Mouse (Mus musculus): ENCODE measurements around the gene Tshz2. TPM values are rescaled to one million over a fixed set of nuclear protein-coding genes. Genes with fewer than 3 reads are reported as not detected.
A peak's percentile ranks its signal among the peaks of the same experiment; 100 is the strongest.

The Tshz2 gene
- polyA plus RNA-seq, 1 experiment from 2014 or later, result 0.88 TPM

- H3K36me3 ChIP-seq (replicated peaks), result no peaks in the 10 kb centered on the region
- 86% methylated on average over 4 of the region's 4 CpGs for WGBS
Measured at GRCm38 (mm10) chr2:169636414-169636813, 3.6 kb downstream of the Tshz2 start.

GRCm38 (mm10) chr2:169641547-169641946, 8.7 kb downstream of the Tshz2 start:
- H3K9me3 ChIP-seq, result no peaks in the 10 kb centered on the region
- no peak overlapping the region for H3K4me3 ChIP-seq
- no peaks in the 10 kb centered on the region for H3K4me1 ChIP-seq
- H3K27ac ChIP-seq, result no peak overlapping the region
- H3K36me3 ChIP-seq (replicated peaks), result no peaks in the 10 kb centered on the region
- 85% methylated on average over 14 of the region's 14 CpGs for WGBS
- no peaks in the 10 kb centered on the region for H3K27me3 ChIP-seq (ENCODE audit: poor library complexity, severe bottlenecking)
- no peak for DNase-seq (ENCODE audit: extremely low spot score, low spot score)

More at GRCm38 (mm10) chr2:169636414-169636813, 3.6 kb downstream of the Tshz2 start:
- Histone ChIP-seq H3K4me1 (peaks cover 27% of the 10 kb centered on the region), H3K27me3 (ENCODE audit: poor library complexity, severe bottlenecking) (peaks cover 17% of the 10 kb centered on the region), H3K4me3 (no peak overlapping the region), H3K9me3 (no peaks in the 10 kb centered on the region), H3K27ac (no peak overlapping the region)
- no peak for DNase-seq (ENCODE audit: extremely low spot score, low spot score)

DNA sequence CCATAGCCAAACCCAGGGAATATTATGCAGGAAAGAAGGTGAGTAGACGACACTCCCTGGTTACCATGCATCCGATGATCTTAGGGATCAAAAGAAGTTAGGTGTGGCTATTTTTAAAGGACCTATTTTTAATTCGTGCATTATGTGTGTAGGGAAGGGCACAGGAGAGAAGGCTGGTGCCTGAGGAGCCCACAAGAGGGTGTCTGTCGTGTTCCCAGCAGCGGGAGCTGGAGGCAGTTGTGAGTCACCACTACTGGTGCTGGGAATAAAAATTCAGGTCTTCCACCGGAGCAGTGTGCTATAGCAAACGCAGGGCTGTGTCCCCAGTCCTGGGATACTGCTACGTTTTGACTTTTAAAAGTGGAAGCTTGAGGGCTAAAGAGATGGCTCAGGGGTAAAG, 9.6 kb downstream of the Tshz2 start:
- no peak for DNase-seq (ENCODE audit: extremely low spot score, low spot score)
- Histone ChIP-seq H3K27me3 (ENCODE audit: poor library complexity, severe bottlenecking) (no peaks in the 10 kb centered on the region), H3K4me3 (no peak overlapping the region), H3K36me3 (replicated peaks) (no peaks in the 10 kb centered on the region), H3K4me1 (no peaks in the 10 kb centered on the region), H3K27ac (no peak overlapping the region), H3K9me3 (no peaks in the 10 kb centered on the region)
- 87% methylated on average over 8 of the region's 8 CpGs for WGBS

DNA sequence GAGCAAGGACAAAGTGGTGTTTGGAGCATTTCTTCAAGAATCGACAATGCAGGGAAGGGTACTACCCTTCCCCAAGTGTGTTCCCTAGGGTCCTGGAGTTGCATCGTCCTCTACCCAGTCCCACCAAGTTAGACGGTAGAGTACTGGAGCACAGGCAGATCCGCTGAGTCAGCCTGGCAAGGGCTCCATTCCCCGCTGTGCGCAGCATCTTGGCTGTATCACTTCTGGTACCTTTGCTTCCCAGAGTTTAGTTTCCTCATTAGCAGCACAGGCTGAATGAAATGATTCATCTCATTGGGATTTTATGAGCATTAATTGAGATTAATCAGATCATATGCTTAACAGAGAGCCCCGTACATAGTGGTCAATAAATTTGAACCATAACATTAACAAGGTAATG, 14.3 kb downstream of the Tshz2 start:
- Histone ChIP-seq H3K27me3 (ENCODE audit: poor library complexity, severe bottlenecking) (no peaks in the 10 kb centered on the region), H3K9me3 (no peaks in the 10 kb centered on the region), H3K4me3 (no peak overlapping the region), H3K4me1 (peaks cover 3% of the 10 kb centered on the region; the same call in 1 of the 2 replicates), H3K36me3 (replicated peaks) (no peaks in the 10 kb centered on the region), H3K27ac (no peak overlapping the region)
- DNase-seq (ENCODE audit: extremely low spot score, low spot score), result no peak
- 91% methylated on average over 7 of the region's 7 CpGs for WGBS

DNA sequence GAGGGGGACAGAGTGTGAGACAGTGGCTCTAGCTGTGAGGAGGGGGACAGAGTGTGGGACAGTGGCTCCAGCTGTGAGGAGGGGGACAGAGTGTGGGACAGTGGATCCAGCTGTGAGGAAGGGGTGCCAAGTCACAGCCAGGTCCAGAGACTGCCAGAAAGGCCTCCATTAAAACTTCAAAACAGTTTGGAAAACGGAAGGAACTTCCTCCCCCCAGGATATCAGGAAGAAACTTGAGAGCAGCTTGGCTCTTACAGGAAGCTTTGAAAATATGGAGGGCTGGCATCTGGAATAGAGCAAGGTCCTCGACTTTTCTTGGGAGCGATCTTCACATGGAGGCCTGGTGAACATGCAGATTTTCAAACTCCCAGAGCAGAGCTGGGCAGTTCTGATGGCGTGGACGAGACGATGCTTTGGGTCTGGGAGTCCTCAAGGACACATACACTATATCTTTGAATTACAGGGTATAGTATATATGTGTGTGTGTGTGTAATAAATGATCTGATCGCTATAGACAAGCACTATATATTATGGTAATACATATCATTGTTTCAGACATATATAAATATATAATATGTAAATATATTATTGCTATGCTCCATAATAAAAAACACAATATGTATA, 16.6 kb downstream of the Tshz2 start:
- 0 out of 2 replicates have a peak overlapping the region, but pooled peaks have one; percentile 30 for H3K27ac ChIP-seq
- H3K27me3 ChIP-seq (ENCODE audit: poor library complexity, severe bottlenecking), result no peaks in the 10 kb centered on the region
- H3K4me1 ChIP-seq, result peaks cover 3% of the 10 kb centered on the region; the same call in 1 of the 2 replicates
- no peak overlapping the region for H3K4me3 ChIP-seq
- 82% methylated on average over 7 of the region's 7 CpGs for WGBS
- DNase-seq (ENCODE audit: extremely low spot score, low spot score), result no peak
- no peaks in the 10 kb centered on the region for H3K9me3 ChIP-seq
- H3K36me3 ChIP-seq (replicated peaks), result no peaks in the 10 kb centered on the region

DNA sequence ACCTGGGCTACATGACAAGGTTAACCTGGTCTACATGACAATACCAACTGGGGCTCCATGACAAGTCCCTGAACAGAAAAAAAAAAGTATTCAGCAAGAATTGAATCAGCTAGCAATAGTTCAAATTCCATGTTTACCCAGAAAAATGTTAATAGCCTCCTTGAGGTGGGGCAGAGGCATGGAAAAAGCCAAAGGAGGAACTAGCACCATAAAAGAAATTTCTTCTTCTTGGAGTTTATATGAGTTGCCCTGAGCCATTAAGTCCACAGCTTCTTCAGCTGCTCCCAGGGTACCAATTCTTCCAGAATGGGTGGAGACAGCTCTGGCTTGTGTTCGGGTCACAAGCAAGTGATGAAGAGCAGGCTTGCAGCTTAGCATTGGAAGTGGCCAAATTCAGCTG, 20.5 kb downstream of the Tshz2 start:
- no peak for DNase-seq (ENCODE audit: extremely low spot score, low spot score)
- WGBS, result 95% methylated on average over 1 of the region's 1 CpGs
- Histone ChIP-seq H3K9me3 (no peaks in the 10 kb centered on the region), H3K4me1 (peaks cover 3% of the 10 kb centered on the region; the same call in 1 of the 2 replicates), H3K27ac (no peak overlapping the region), H3K4me3 (no peak overlapping the region), H3K27me3 (ENCODE audit: poor library complexity, severe bottlenecking) (no peaks in the 10 kb centered on the region), H3K36me3 (replicated peaks) (no peaks in the 10 kb centered on the region)

- no peak overlapping the region for H3K4me3 ChIP-seq
- H3K27me3 ChIP-seq (ENCODE audit: poor library complexity, severe bottlenecking), result no peaks in the 10 kb centered on the region
- no peaks in the 10 kb centered on the region for H3K9me3 ChIP-seq
- no peak for DNase-seq (ENCODE audit: extremely low spot score, low spot score)
- no peaks in the 10 kb centered on the region for H3K36me3 ChIP-seq (replicated peaks)
- WGBS, result 83% methylated on average over 8 of the region's 8 CpGs
- peaks cover 35% of the 10 kb centered on the region for H3K4me1 ChIP-seq
- H3K27ac ChIP-seq, result 0 out of 2 replicates have a peak overlapping the region, but pooled peaks have one; percentile 40
Measured at GRCm38 (mm10) chr2:169663792-169664191, 31.0 kb downstream of the Tshz2 start.

DNA sequence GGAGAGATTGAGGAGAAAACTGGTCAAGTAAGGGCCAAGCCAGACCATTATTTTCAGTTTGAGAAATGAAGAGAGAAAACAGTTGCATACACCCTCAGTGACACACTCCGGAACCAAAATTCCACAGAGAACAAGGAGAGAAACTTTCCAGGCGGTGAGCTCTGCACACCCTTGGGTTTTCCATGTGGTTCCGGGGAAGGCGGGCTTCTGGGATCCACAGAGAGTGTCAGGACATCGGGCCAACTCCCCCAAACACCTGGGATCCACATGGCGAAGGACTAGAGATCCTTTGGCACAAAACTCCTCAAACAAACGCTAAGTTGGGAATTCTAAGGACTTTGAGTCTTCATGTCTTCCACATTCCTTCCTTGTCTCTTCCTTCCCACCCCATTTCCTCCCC, 38.5 kb downstream of the Tshz2 start:
- H3K9me3 ChIP-seq, result no peaks in the 10 kb centered on the region
- peaks cover 14% of the 10 kb centered on the region for H3K4me1 ChIP-seq
- H3K27ac ChIP-seq, result no peak overlapping the region
- no peaks in the 10 kb centered on the region for H3K36me3 ChIP-seq (replicated peaks)
- DNase-seq (ENCODE audit: extremely low spot score, low spot score), result no peak
- H3K4me3 ChIP-seq, result no peak overlapping the region
- no peaks in the 10 kb centered on the region for H3K27me3 ChIP-seq (ENCODE audit: poor library complexity, severe bottlenecking)
- WGBS, result 92% methylated on average over 7 of the region's 7 CpGs

DNA sequence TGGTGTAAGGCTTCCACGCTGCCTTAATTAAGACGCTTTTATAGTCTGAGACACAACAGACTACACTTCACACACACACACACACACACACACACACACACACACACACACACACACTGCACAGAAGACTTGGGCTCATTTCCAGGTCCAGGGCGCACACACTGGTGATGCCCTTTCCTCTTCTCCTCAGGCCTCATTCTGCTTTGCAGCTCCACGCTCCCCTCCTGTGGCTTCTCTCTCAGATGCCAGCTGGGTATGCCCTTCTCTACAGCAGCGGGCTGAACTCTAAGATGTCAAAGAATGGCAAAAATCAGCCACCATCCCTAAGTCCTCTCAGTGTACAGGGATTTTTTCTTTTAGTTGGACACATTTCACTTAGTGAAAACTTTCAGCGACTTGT, 41.0 kb downstream of the Tshz2 start:
- WGBS, result 88% methylated on average over 6 of the region's 6 CpGs
- H3K27ac ChIP-seq, result no peak overlapping the region
- no peaks in the 10 kb centered on the region for H3K36me3 ChIP-seq (replicated peaks)
- 0 out of 2 replicates have a peak, but pooled peaks cover 5% of the 10 kb centered on the region for H3K4me1 ChIP-seq
- no peak overlapping the region for H3K4me3 ChIP-seq
- H3K9me3 ChIP-seq, result no peaks in the 10 kb centered on the region
- DNase-seq (ENCODE audit: extremely low spot score, low spot score), result no peak
- no peaks in the 10 kb centered on the region for H3K27me3 ChIP-seq (ENCODE audit: poor library complexity, severe bottlenecking)

DNA sequence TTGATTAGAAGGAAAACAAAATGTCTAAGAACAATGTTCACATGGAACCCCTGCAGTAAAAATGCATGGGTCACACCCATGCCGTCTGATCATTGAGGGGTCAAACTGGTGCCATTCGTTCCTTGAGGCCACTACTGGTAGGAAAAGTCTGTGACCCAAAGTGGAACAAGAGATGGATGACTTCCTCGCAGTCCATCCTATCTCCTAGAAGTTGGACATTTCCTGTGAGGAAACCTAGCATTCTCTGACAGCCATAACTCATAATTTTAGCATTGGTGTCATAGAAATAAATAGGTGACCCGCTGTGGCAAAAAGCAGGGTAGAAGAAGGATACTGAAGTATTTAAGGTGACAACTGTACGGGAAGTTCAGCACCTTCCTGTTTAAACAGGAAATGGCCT, 41.4 kb downstream of the Tshz2 start:
- DNase-seq (ENCODE audit: extremely low spot score, low spot score), result no peak
- H3K36me3 ChIP-seq (replicated peaks), result no peaks in the 10 kb centered on the region
- H3K27me3 ChIP-seq (ENCODE audit: poor library complexity, severe bottlenecking), result no peaks in the 10 kb centered on the region
- 0 out of 2 replicates have a peak, but pooled peaks cover 5% of the 10 kb centered on the region for H3K4me1 ChIP-seq
- 86% methylated on average over 5 of the region's 5 CpGs for WGBS
- no peak overlapping the region for H3K4me3 ChIP-seq
- H3K27ac ChIP-seq, result no peak overlapping the region
- no peaks in the 10 kb centered on the region for H3K9me3 ChIP-seq

DNA sequence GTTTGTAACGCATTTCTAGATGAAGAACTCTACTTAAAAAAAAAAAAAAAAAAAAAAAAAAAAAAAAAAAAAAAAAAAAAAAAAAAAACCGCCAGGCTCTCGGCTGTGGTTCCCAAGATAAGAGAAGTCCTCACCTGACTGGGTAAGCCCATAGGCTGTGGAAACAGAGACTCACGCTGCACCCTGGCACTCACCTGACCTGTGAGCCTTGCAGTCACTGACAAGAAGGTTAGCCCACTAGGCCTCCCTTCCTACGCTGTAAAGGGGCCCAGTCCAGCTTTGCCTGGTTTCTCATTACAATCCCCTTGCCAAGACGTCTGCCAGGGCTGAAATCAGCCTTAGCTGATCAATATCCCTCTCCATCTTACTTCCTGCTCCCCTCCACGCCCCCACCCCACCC, 46.5 kb downstream of the Tshz2 start:
- WGBS, result 75% methylated on average over 7 of the region's 7 CpGs
- H3K36me3 ChIP-seq (replicated peaks), result no peaks in the 10 kb centered on the region
- H3K4me1 ChIP-seq, result peaks cover 19% of the 10 kb centered on the region
- H3K4me3 ChIP-seq, result no peak overlapping the region
- no peak for DNase-seq (ENCODE audit: extremely low spot score, low spot score)
- H3K9me3 ChIP-seq, result no peaks in the 10 kb centered on the region
- H3K27me3 ChIP-seq (ENCODE audit: poor library complexity, severe bottlenecking), result no peaks in the 10 kb centered on the region
- peak overlapping the region; percentile 35; the same call in 1 of the 2 replicates for H3K27ac ChIP-seq

GRCm38 (mm10) chr2:169679951-169680350, 47.1 kb downstream of the Tshz2 start:
- Histone ChIP-seq H3K4me1 (peaks cover 19% of the 10 kb centered on the region), H3K4me3 (no peak overlapping the region), H3K36me3 (replicated peaks) (no peaks in the 10 kb centered on the region), H3K9me3 (no peaks in the 10 kb centered on the region), H3K27ac (peak overlapping the region; percentile 35; the same call in 1 of the 2 replicates), H3K27me3 (ENCODE audit: poor library complexity, severe bottlenecking) (no peaks in the 10 kb centered on the region)
- no peak for DNase-seq (ENCODE audit: extremely low spot score, low spot score)
- 61% methylated on average over 5 of the region's 5 CpGs for WGBS

DNA sequence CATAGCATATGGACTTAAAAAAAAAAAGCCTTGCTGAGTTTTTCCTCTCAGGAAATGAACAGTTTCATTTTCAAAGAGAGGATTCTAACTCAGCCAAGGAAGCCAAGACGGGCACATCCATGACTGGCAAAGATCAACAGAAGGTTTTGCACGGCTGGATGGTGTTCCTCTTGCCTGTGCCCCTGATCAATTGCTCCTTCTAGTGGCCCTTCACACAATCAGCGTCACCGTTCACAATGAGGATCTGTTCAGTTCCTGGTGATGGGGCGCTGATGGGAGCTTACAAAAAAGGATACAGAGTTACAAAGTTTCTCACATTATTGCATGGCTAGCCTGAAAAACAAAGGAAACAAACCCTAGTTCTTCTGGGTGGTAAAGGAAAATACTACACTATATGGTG, 52.4 kb downstream of the Tshz2 start:
- no peak overlapping the region for H3K4me3 ChIP-seq
- WGBS, result 62% methylated on average over 5 of the region's 5 CpGs
- H3K27me3 ChIP-seq (ENCODE audit: poor library complexity, severe bottlenecking), result no peaks in the 10 kb centered on the region
- H3K4me1 ChIP-seq, result peaks cover 3% of the 10 kb centered on the region; the same call in 1 of the 2 replicates
- H3K9me3 ChIP-seq, result no peaks in the 10 kb centered on the region
- H3K36me3 ChIP-seq (replicated peaks), result no peaks in the 10 kb centered on the region
- no peak overlapping the region for H3K27ac ChIP-seq
- DNase-seq (ENCODE audit: extremely low spot score, low spot score), result no peak

Measured in forebrain, embryonic 10.5 days (tissue).